Mouse (Mus musculus): ENCODE data around the gene Rps6ka2. TPM values are rescaled to one million over a fixed set of nuclear protein-coding genes. Genes with fewer than 3 reads are reported as not detected.

The Rps6ka2 gene
- polyA plus RNA-seq, 1 experiment from 2014 or later: 8.4 TPM

DNA sequence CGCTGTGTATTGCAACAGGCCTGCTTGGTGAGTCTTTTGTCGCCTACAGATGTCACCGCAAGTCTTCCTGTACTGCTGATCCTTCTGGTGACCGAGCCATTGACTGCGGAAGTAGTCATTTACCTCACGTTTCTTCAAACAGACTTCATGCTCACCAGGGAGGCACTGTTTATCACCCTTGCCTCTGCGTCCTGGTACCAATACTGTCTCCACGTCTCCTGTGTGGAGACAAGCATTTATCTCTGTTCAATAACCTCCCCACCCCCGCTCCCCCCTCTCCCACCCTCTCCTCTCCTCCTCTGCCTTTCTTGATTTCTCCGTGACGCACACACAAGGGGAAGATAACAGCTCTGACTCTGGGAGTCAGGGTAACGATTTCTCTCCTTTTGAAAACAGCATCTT, 22.0 kb upstream of the Rps6ka2 start:
- H3K36me3 ChIP-seq (ENCODE audit: insufficient read depth, low read length): no peaks in the 10 kb centered on the region
- no peaks in the 10 kb centered on the region for H3K27me3 ChIP-seq (ENCODE audit: insufficient read depth, low read length)
- TF ChIP-seq CTCF (IDR thresholded peaks at IDR 0.05; ENCODE audit: low read depth): no peak
- no peak overlapping the region for H3K4me3 ChIP-seq (replicated peaks; ENCODE audit: low read depth, low read length)
- H3K9me3 ChIP-seq (replicated peaks; ENCODE audit: low read length): no peaks in the 10 kb centered on the region
- no peak overlapping the region for H3K27ac ChIP-seq
- DNase-seq (ENCODE audit: low spot score): no peak
- WGBS: 58% methylated on average over 12 of the region's 12 CpGs
- no peak for ATAC-seq (replicated peaks; ENCODE audit: low FRiP score, low read depth)
- no peak overlapping the region for H3K9ac ChIP-seq (ENCODE audit: low read depth, low read length)
- no peak overlapping the region for H3K4me2 ChIP-seq (ENCODE audit: low read length)
- H3K4me1 ChIP-seq (replicated peaks; ENCODE audit: insufficient read depth, low read length): no peaks in the 10 kb centered on the region

DNA sequence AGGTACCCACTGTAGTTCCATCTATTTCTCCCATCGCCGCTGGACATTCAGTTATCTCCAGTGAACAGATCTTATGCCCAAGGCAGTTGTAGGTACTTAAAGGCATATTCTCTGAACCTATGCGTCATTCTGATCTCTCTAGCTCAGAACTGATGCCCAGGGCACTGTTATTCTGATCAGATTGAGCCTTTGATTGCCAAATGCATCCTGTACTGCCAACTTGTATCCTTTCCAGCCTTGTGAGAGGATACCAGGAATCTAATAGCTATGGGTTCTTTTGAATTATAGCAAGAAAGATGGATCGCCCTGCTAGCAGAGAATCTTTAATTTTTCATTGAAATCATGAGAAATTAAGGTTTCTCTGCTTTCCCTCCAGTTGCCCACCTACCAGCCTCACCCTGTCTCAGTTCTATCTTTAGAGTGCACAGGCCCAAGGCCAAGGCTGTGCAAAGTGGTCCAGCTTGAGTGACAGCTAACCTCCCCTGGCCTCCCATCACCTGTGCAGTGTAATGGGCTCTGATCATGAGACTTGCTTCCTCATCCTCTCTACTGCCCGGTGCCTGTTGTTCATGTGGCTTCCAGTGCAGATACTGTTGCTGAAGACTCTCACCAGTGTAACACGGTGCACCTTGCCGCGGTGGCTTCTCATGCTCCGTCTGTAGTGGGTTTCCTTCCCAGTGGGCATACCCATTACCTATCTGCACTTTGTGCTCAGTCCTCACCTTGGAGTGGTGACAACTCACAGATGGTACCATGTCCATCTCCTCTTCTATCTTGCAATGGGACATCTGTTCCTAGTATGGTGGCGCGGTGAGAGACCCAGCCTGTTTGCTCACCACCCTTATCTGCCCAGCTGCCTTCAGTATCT, 20.4 kb upstream of the Rps6ka2 start:
- H3K4me2 ChIP-seq (ENCODE audit: low read length): no peak overlapping the region
- no peaks in the 10 kb centered on the region for H3K9me3 ChIP-seq (replicated peaks; ENCODE audit: low read length)
- DNase-seq (ENCODE audit: low spot score) (no peak), ATAC-seq (replicated peaks; ENCODE audit: low FRiP score, low read depth) (no peak)
- 93% methylated on average over 11 of the region's 11 CpGs for WGBS
- no peak overlapping the region for H3K4me3 ChIP-seq (replicated peaks; ENCODE audit: low read depth, low read length)
- no peaks in the 10 kb centered on the region for H3K36me3 ChIP-seq (ENCODE audit: insufficient read depth, low read length)
- no peak overlapping the region for H3K9ac ChIP-seq (ENCODE audit: low read depth, low read length)
- no peak for TF ChIP-seq CTCF (IDR thresholded peaks at IDR 0.05; ENCODE audit: low read depth)
- no peak overlapping the region for H3K27ac ChIP-seq
- H3K27me3 ChIP-seq (ENCODE audit: insufficient read depth, low read length): no peaks in the 10 kb centered on the region
- no peaks in the 10 kb centered on the region for H3K4me1 ChIP-seq (replicated peaks; ENCODE audit: insufficient read depth, low read length)

DNA sequence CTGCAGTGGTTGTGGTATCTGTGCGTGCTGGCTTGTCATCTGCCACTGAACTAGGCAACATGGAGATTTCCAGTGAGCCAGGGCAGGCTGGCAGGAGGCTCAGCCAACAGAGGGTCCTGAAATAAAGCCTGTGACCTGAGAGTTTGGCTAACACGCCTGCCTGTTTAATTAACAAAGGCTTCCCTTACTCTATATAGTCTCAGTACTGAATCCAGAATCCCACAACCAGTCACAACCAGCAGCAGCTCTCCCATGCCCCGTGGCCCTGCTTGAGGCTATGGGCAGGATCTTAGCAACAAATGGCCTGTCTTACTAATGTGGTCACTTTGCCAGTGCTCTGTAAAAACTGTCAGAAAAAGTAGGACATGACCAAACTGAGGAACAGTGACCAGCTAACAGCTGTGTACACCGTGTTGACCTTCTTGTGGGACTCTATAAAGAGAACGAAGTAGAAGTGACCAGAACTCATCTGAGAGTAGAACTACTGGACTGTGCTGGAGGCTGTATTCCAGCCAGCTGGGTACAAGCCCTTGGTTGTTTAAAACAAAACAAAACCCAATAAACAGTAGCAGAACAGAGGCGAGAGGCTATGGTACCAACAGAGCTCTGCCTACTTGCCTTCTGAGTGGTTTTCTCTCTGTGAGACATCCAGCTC, 18.3 kb upstream of the Rps6ka2 start:
- H3K27ac ChIP-seq: no peak overlapping the region
- ATAC-seq (replicated peaks; ENCODE audit: low FRiP score, low read depth) (no peak), DNase-seq (ENCODE audit: low spot score) (no peak)
- TF ChIP-seq CTCF (IDR thresholded peaks at IDR 0.05; ENCODE audit: low read depth): no peak
- no peak overlapping the region for H3K9ac ChIP-seq (ENCODE audit: low read depth, low read length)
- no peak overlapping the region for H3K4me3 ChIP-seq (replicated peaks; ENCODE audit: low read depth, low read length)
- 85% methylated on average over 6 of the region's 6 CpGs for WGBS
- no peaks in the 10 kb centered on the region for H3K27me3 ChIP-seq (ENCODE audit: insufficient read depth, low read length)
- H3K4me2 ChIP-seq (ENCODE audit: low read length): no peak overlapping the region
- H3K9me3 ChIP-seq (replicated peaks; ENCODE audit: low read length): no peaks in the 10 kb centered on the region
- H3K36me3 ChIP-seq (ENCODE audit: insufficient read depth, low read length): no peaks in the 10 kb centered on the region
- no peaks in the 10 kb centered on the region for H3K4me1 ChIP-seq (replicated peaks; ENCODE audit: insufficient read depth, low read length)

DNA sequence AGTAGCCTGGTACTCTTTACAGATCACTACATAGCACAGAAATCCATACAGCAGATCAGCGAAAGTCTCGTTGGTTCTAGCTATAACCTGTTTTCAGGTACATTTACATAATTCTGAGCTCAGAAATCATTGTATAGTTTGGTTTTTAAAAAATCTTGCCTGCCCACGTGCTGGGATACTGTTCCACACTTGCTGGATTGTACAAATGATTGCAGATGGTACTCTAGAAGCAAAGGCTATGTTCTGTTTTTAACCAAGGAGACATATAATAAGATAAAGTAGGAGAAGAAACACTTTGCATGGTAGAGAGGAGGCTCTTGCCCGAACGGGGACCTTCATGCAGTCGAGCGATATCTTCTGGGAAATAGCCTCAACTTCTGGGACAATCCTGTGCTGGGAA, 17.3 kb upstream of the Rps6ka2 start:
- whole genome bisulfite sequencing: 91% methylated on average over 7 of the region's 7 CpGs
- Histone ChIP-seq H3K36me3 (ENCODE audit: insufficient read depth, low read length) (no peaks in the 10 kb centered on the region), H3K4me3 (replicated peaks; ENCODE audit: low read depth, low read length) (no peak overlapping the region), H3K9ac (ENCODE audit: low read depth, low read length) (no peak overlapping the region), H3K9me3 (replicated peaks; ENCODE audit: low read length) (no peaks in the 10 kb centered on the region), H3K27me3 (ENCODE audit: insufficient read depth, low read length) (no peaks in the 10 kb centered on the region), H3K27ac (no peak overlapping the region), H3K4me1 (replicated peaks; ENCODE audit: insufficient read depth, low read length) (no peaks in the 10 kb centered on the region), H3K4me2 (ENCODE audit: low read length) (no peak overlapping the region)
- TF ChIP-seq CTCF (IDR thresholded peaks at IDR 0.05; ENCODE audit: low read depth): no peak
- ATAC-seq (replicated peaks; ENCODE audit: low FRiP score, low read depth): no peak
- DNase-seq (ENCODE audit: low spot score): no peak

DNA sequence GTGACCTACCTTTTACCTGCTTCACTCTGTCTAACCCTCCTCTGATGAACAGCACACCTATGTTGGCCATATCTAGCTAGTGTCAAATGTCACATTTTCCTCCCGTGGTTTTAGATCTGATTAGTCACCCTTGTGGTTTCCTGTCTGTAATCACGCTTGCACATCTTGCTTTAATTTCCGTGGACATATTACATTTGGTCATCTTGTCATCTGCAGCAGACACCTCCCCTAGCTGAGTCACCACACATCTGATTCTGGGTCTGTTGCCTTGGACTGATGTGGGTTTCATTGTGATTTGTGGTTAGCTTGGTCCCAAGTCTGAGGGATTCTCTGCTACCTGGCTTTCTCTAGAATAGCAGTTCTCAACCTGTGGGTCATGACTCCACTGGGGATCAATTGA, 6.0 kb upstream of the Rps6ka2 start:
- Histone ChIP-seq H3K4me2 (ENCODE audit: low read length) (no peak overlapping the region), H3K36me3 (ENCODE audit: insufficient read depth, low read length) (no peaks in the 10 kb centered on the region), H3K27me3 (ENCODE audit: insufficient read depth, low read length) (no peaks in the 10 kb centered on the region), H3K9me3 (replicated peaks; ENCODE audit: low read length) (no peaks in the 10 kb centered on the region), H3K27ac (no peak overlapping the region), H3K4me3 (replicated peaks; ENCODE audit: low read depth, low read length) (no peak overlapping the region), H3K4me1 (replicated peaks; ENCODE audit: insufficient read depth, low read length) (0 out of 2 replicates have a peak, but pooled peaks cover 9% of the 10 kb centered on the region), H3K9ac (ENCODE audit: low read depth, low read length) (no peak overlapping the region)
- ATAC-seq (replicated peaks; ENCODE audit: low FRiP score, low read depth) (no peak), DNase-seq (ENCODE audit: low spot score) (no peak)
- TF ChIP-seq CTCF (IDR thresholded peaks at IDR 0.05; ENCODE audit: low read depth): no peak
- WGBS: 46% methylated on average over 3 of the region's 3 CpGs

DNA sequence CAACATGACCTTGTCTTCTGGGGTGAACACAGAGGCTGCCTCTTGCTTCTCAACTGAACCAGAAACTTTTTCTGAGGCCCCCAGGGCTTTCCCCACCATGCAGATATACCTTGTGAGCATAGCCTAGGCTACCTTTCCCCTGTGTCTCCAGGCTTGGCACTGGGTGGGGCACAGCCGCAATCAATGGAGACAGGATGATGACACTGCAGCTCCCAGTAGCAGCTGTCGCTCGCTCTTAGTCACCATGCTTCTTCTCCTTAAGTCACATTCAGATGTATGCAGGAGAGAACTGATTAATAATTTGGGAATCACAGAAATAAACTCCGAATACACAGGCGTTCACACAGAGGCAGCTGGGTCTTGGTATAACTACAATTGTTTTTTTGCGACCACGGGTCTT, 4.4 kb upstream of the Rps6ka2 start:
- no peaks in the 10 kb centered on the region for H3K27me3 ChIP-seq (ENCODE audit: insufficient read depth, low read length)
- WGBS: 97% methylated on average over 7 of the region's 7 CpGs
- no peaks in the 10 kb centered on the region for H3K9me3 ChIP-seq (replicated peaks; ENCODE audit: low read length)
- H3K36me3 ChIP-seq (ENCODE audit: insufficient read depth, low read length): no peaks in the 10 kb centered on the region
- H3K4me2 ChIP-seq (ENCODE audit: low read length): no peak overlapping the region
- ATAC-seq (replicated peaks; ENCODE audit: low FRiP score, low read depth): no peak
- no peak for DNase-seq (ENCODE audit: low spot score)
- H3K9ac ChIP-seq (ENCODE audit: low read depth, low read length): no peak overlapping the region
- no peak overlapping the region for H3K4me3 ChIP-seq (replicated peaks; ENCODE audit: low read depth, low read length)
- no peak for TF ChIP-seq CTCF (IDR thresholded peaks at IDR 0.05; ENCODE audit: low read depth)
- no peak overlapping the region for H3K27ac ChIP-seq
- H3K4me1 ChIP-seq (replicated peaks; ENCODE audit: insufficient read depth, low read length): 0 out of 2 replicates have a peak, but pooled peaks cover 9% of the 10 kb centered on the region
